Mouse (Mus musculus): ENCODE measurements around the gene Rnf24.
"Not testable (repeated sequence)": the region's sequence is repeated elsewhere in the genome, so short reads cannot be mapped to it uniquely, and the experiment has no call there.

Gene Rnf24

DNA sequence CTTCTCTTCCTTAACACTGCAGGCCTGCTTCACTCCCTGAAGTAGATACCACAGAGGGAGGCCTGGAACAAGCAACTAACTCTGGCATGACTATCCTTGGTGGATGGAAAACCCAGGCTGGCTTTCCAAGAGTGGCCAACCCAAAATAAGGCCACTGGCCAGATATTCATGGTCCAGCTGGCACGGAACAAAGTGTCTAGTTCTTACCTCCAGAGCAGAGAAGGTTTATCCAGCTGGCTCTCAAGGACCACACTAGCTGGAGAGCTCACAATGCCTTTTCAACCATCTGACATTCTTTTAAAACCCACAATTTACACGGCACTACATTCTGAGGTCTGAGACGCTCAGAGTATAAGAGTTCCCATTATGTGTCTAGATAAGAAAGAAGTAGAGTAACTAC, 8.2 kb downstream of the Rnf24 start:
- DNase-seq (ENCODE audit: low spot score in 2 of 2), result no peak

DNA sequence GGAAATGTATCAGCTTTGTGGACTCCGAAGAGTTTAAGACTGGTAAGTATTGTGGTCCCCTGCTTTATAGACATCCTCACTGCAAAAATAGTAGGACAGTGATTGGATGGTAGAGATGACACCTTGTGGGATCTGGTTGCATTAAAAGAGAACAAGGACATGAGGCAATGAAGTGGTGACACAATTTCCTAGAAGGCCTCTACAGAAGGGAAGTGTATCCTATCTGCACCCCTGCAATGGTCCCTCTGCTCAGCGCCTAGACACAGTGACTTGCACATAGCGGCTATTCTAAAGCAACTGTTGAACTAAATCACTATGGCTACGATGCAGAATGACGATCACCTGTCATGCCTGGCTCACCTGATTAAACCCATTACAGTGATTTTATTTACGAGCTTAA, 15.1 kb downstream of the Rnf24 start:
- no peak for DNase-seq (ENCODE audit: low spot score in 2 of 2)

DNA sequence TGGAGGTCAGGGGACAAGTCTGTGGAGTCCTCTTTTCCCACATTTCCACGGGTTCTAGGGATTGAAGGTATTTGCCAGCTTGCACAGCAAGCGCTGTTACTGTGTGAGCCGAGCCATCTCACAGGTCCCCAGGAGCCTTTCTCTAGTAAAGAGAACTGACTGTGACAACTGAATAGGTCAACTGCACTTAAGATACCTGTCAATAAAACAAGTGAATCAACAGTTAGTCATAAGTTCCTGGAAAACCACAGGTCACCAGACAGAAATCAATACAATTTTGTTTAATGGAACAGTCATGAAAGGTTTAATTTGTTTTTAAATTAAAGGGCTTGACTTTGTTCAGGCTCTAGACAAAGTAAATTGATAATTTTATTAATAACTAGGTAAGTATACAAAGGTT, 22.1 kb downstream of the Rnf24 start:
- no peak for DNase-seq (ENCODE audit: low spot score in 2 of 2)

DNA sequence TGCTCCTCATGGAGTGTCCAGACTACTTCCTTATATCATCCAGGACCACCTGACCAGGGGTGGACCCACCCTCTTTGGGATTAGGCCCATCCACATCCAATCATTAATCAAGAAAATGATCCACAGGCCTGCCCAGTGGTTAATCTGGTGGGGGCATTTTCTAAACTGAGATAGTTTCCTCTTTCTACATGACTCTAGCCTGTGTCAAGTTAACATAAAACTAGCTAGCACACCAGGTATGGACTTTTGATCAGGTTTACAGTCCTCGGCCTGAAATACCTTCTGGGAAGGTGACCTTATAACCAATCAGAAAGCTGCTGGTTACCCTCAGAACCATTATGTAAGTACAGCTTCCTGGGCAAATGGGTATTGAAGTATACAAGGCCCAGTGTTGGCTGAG, 23.7 kb downstream of the Rnf24 start:
- DNase-seq (ENCODE audit: low spot score in 2 of 2), result no peak

DNA sequence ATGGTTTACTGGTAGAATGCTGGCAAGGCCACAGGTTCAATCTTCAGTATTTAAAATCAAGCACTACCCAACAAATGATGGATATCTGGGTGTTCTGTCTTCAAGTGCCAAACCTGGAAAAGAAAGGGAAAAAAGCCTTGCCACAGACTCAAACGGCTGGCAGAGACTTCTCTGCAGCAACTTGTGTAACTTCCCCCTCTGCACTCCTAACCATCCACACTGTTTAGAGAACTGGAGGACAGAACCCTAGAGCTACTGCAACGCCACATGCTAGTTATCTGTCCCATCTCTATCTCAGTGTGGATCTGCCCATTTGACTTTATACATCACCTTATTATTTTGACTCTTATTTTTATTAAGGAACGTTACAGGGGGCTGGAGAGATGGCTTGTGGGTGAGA, 26.6 kb downstream of the Rnf24 start:
- no peak for DNase-seq (ENCODE audit: low spot score in 2 of 2)

DNA sequence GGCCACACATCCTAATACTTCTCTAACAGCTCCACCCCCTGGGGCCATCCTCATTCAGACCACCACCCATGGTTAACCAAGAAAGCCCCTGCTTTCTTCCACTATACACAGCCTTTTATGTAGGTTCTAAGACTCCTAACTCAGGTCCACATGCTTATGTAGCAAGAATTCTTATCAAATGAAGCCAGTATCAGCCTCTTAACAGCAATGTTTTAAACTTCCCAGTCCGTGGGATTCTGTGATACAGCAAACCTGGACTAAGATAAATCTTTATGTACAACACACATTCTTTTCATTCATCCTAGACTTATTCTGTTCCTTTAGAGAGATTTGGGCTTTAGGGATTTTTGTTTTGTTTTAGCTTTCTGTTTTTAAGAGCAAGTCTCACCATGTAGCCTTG, 29.0 kb downstream of the Rnf24 start:
- DNase-seq (ENCODE audit: low spot score in 2 of 2), result no peak

DNA sequence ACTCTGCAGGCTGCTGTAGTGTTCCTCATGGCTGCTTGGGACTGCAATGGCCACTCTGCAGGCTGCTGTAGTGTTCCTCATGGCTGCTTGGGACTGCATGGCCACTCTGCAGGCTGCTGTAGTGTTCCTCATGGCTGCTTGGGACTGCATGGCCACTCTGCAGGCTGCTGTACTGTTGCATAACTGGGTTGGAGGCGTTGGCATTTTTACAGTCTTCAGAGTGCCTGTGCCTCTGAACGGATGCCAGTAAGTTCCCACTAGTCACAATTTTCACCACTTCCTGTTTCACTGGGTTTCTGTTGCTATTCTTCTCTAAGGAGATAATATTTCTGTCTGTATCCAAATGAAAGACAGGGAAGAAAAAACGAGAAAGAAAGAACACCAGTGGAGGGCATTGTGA, 31.5 kb downstream of the Rnf24 start:
- DNase-seq (ENCODE audit: low spot score in 2 of 2), result peak; percentile 65 to 80

DNA sequence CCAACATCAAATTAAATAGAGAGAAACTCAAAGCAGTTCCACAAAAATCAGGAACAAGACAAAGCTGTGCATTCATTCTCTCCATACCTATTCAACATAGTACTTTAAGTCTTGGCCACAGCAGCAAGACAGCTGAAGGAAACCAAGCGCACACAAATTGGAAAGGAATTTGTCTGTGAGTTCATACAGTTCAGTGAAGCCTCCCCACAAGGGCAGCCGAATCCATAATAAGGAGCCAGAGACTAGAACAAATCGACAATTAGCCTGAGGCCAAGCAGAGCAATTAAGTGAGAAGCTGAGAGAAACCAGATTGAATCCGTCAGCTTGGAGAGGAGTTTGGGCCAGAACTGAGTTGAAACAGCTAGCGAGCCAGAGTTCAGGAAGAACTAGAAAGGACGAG, 33.3 kb downstream of the Rnf24 start:
- DNase-seq (ENCODE audit: low spot score in 2 of 2), result no peak

DNA sequence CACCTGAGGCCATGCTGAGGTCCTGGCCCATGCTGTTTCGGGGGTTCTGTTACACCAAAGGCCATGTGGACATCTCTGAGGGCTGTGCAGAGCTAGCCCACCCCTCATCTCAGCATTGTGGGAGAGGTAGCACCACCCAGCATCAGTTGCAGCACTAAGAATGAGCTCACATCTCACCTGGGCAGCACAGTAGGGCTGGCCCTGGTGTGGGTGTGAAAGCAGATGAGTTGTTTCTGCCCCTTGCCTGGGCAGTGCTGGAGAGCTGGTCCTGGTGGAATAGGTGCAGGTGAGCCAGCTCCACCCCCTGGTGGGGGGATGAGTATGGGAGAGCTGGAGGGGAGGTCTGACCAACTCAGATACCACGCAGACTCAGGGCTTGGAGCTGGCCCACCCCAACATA, 36.5 kb downstream of the Rnf24 start:
- DNase-seq (ENCODE audit: low spot score in 2 of 2), result no peak

DNA sequence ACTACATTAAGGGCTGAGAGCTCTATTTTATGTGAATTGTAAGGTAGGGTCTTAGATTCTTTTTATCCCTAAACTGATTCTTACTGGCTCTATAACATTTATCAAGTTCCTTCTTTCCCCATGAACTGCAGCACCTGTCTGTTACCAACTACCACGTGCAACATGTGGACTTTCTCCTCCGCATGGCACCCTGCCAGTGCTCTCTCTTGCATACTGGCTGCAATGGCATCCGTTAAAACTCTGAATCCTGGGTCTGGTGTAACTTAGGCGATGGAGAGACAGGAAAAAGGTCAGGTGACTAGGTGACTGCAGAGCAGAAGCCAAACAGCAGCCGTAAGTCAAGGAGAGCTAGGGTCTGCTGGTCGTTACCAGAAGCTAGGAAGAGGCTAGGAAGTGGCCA, 43.4 kb downstream of the Rnf24 start:
- no peak for DNase-seq (ENCODE audit: low spot score in 2 of 2)

DNA sequence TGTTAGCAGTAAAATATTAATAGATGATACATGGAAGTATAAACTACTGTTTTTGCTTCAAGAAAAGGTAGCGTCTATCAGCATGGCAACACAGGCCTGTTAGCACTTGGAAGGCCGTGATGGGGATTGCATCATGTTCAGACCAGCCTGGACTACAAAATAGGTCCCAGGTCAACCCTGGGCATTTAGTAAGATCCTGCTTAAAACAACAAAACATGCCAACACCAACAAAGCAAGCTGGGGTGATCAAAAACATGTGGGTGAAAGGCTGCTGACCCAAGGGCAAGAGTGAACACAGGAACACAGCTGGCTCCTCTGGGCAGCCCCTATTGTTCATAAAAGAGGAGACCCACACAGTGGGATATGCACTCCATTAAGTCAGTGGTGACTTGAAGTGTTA, 44.9 kb downstream of the Rnf24 start:
- no peak for DNase-seq (ENCODE audit: low spot score in 2 of 2)

DNA sequence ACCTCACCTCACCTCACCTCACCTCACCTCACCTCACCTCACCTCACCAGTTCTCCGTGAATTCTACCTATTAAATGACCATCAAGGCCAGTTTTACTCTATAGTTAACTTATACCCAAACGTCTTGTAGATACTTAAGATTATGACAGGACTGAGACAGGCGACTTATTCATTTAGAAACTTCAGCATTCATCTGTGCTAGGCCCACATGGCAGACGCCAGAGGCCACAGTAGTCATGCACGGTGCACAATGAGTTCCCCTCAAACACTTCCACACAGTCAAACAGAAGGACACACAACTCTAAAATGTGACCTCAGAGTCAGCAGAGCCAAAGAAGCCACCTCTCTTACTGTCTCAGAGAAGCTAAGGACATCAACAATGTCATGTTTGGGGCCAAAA, 45.3 kb downstream of the Rnf24 start:
- no peak for DNase-seq (ENCODE audit: low spot score in 2 of 2)

DNA sequence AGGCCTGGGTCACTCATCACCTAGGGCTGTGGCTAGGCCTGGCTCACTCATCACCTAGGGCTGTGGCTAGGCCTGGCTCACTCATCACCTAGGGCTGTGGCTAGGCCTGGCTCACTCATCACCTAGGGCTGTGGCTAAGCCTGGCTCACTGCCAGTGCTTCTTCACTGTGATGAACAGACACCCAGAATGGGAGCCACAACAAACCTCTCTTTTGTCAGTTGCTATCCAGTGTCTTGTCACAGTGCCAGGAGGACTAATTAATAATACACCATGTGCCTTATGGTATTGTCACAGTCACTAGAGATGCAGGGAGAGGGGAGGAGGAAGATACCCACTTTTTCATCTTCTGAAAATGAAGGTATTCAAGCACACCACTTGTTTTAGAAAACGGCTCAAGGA, 47.5 kb downstream of the Rnf24 start:
- DNase-seq (ENCODE audit: low spot score in 2 of 2), result not testable (repeated sequence)

DNA sequence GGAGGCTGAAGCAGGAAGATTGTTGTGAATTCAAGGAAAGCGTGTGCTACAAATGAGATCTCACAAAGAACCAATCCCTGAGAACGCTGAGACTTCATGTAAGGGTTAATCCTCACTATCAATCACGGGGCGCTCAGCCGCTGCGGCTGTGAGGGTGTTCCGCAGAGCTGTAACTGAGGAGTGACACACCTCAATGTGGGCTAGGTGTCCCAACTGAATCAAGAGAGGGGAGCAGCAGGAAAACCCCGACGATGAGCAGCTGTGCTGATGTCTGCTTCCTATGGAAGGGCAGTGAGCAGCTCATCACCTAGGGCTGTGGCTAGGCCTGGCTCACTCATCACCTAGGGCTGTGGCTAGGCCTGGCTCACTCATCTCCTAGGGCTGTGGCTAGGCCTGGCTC, 48.2 kb downstream of the Rnf24 start:
- no peak for DNase-seq (ENCODE audit: low spot score in 2 of 2)

DNA sequence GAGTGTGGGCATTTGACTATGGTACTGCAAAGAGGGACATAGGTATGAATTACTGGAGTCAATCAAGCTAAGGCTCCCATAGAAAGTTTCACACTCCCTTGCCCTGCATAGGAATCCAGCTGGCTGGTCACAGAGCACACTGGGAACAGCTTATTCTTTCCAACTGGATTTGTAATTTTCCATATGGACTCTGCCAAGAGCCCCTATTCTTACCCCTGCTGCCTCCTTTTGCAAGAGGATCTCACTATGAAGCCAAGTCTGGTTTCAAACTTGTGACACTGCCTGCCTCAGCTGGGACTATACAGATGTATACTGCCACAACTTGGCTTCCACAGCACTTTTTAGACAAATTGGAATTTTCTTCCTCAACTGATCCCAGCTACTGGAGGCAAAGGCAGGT, 51.1 kb downstream of the Rnf24 start:
- DNase-seq (ENCODE audit: low spot score in 2 of 2), result no peak

DNA sequence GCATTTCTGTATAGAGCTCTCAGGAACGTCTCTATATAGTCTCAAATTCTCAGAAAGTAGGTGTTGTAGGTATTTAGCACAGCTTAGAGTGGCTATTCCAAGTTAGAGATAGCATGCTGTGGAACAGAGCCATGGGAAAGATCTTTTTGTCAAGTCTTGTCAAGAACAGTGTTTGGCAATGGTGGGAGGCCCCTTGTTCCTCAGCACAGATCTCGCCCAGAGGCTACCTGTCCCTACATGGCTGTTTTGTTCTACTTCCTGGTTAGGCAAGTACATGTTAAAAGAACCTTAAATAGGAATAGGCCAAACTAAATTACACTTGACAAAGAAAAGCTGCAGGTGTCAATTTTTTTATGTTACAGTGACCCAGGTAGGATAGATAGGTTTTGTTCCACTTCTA, 52.2 kb downstream of the Rnf24 start:
- no peak for DNase-seq (ENCODE audit: low spot score in 2 of 2)

DNA sequence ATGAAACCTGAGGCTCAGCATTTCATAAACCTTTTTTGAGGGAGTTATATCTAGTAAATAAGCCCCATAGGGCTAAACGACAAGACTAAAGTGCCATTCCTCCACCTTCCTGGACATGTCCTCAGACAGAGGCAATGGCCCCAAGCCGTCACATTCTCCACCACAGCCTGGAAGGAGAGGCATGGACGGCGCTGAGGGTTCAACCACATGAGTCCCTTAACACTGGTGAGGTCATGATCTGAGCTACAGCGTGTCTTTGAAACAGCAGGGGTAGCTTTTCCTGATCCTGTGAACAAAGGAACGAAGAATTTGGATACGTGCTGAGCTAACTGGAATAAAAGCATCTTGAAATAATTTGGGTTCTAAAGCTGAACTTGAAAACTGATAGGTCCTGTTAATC, 54.0 kb downstream of the Rnf24 start:
- not testable (repeated sequence) for DNase-seq (ENCODE audit: low spot score in 2 of 2)

DNA sequence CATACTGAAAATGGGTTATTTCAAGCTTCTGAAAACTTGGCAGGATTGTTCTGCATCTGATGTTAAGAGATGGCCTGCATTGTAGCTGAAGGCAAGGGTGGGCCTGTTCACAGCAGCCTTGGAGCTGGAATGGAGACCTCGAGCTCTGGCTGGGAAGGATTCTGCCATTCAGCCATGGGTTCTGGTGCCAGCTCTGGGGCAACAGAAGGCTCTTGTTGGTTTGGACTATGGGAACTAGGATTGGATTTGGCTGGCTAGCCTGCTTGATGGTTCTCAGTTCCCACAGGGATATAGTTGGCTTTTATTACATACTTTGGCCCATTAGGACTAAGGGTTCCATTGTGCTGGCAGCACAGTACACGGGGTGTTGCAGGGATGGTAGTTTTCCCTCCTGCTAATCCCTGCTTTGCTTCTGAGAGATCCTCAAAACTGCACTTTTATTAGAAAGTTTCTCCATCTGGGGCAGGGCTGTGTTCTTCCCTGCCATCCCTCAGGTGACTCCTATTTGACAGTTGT, 55.9 kb downstream of the Rnf24 start:
- DNase-seq (ENCODE audit: low spot score in 2 of 2), result no peak

DNA sequence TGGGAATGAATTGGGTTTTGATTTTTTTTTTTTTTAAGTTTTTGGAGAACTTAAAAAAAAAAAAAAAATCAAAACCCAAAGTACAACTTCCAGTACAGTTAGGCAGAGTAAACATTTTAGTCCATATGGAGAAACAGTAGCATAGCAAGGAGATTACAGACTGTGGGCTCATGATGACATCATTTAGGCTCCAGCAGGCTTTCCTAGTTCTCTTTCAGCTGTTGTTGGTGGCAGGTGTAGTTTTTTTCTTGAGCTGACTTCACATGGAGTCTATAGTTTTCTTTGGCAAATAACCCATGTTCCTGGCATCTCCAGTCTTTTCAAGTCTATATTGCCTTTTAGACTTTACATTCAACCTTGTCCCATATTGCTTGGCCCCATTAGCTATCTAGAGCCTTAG, 62.0 kb downstream of the Rnf24 start:
- no peak for DNase-seq (ENCODE audit: low spot score in 2 of 2)

DNA sequence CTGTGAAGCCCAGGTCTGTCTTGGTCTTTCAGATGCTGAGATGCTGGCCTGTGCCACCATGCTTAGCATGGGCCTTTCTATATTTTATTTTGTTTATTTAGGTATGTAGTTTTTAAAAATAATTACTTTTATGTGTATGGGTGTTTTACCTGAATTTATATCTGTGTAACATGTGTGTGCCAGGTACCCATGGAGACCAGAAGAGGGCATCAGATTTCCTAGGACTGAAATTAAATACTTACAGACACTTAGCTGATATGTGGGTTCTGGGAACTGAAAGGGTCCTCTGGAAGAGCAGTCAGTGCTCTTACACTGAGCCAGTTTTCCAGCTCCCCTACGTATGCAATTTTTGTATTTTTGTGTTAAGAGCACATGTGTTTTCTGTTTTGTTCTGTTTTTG, 66.4 kb downstream of the Rnf24 start:
- DNase-seq (ENCODE audit: low spot score in 2 of 2), result no peak

DNA sequence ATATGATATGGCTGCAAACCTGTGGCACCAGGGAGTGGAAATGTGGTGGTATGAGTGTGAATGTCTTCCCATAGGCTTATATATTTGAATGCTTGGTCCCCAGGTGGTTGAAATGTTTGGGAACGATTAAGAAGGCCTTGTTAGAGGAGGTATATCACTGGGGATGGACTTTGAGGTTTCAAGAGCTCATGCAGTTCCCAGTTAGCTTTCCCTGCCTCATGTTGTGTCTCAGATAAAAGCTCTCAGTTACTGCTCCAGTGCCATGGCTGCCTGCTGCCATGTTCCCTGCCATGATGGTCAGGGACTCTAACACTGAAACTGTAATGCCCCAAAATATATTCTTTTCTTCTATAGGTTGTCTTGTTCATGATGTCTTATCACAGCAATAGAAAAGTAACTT, 71.1 kb downstream of the Rnf24 start:
- no peak for DNase-seq (ENCODE audit: low spot score in 2 of 2)

DNA sequence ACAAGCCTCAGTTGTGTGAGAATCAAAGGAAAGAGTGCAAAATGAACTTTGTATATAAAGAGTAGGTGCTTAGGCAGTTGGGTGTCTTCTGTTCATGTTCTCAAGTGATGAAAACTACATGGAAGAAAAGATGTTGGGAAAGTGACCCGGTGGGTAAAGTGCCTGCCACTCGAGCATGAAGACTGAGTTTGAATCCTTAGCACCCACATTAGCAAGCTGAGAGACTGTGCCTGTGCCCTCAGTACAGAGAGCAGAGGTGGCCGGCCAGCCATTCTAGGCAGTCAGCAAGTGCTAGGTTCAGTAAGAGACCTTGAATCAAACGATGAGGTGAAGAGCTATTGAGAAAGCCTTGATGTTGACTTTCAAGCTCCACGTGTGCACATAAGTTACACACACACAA, 76.0 kb downstream of the Rnf24 start:
- no peak for DNase-seq (ENCODE audit: low spot score in 2 of 2)

DNA sequence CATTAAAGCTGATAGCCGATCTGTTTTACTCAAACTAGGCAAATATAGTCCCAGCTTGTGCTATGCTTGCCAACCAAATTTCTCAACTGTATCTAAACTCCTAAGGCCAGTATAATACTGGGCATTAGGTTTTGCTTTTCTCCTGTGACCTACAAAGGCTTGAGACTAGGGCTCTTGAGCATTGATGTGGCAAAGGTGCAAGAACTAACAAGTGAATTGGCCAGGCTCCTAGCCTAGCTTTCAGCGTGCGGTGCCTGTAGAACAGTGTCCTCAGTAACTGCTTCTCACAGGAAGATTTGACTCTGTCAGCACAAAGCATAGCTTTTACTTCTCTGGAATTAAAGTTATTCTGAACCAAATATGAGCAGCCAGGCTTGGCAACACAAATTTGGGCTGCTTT, 77.2 kb downstream of the Rnf24 start:
- DNase-seq (ENCODE audit: low spot score in 2 of 2), result no peak

DNA sequence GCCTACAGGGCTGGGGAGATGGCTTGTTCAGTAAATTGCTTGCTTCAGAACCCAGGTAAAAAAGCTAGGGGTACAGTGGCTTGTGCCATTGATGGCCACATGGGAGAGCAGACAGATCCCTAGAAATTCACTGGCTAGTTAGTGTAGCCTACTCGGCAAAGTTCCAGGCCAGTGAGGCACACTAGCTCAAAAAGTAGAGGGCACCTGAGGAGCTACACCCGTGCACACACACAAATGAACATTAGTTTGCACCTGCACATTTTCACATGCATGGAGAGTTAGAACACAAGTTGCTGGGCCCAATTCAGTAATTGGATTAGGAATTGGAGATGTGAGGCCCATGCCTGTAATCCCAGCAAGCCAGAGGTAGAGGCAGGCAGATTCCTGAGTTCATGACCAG, 87.6 kb downstream of the Rnf24 start:
- DNase-seq (ENCODE audit: low spot score in 2 of 2), result no peak

DNA sequence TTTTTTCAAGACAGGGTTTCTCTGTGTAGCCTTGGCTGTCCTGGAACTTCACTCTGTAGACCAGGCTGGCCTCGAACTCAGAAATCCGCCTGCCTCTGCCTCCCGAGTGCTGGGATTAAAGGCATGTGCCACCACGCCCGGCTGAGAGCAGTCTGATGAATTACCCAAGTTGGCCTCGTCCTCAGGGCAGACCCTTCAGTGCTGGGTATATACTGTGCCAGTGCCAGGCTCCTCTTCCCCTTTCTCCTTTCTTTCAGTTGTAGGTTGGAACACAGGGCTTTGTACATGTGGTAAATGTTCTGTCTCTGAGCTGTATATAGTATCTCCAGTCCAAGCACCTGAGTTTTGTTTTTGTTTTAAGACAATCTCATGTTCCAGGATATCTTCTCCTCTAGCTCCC, 88.7 kb downstream of the Rnf24 start:
- no peak for DNase-seq (ENCODE audit: low spot score in 2 of 2)
